Mouse (Mus musculus) CH12.LX (cell line): ENCODE measurements around the gene Egln1. TPM values are rescaled to one million over a fixed set of nuclear protein-coding genes. Genes with fewer than 3 reads are reported as not detected.

Experiments
- DNase-seq: peaks from one replicate; pipeline ENCODE4 v3.0.0-alpha.2; 2013; ENCODE audit errors: extremely low read depth
- H3K27ac ChIP-seq: 2 replicates; pipeline ENCODE4 v1.5.1; 2012; ENCODE audit warnings: low read depth, mild to moderate bottlenecking, control low read depth, moderate library complexity; ENCODE audit not compliant: insufficient read depth
- H3K27me3 ChIP-seq: replicated peaks from 2 replicates; pipeline ENCODE3; 2012; ENCODE audit warnings: inconsistent platforms
- H3K36me3 ChIP-seq, 2 experiments: replicated peaks in 1 of 2; 2 replicates each; pipeline versions ENCODE3 to v1.6.1; 2012; ENCODE audit warnings: inconsistent platforms in 1 of 2, low read length in 1 of 2, mild to moderate bottlenecking in 1 of 2, mixed read lengths in 1 of 2, moderate library complexity in 1 of 2; ENCODE audit not compliant: control insufficient read depth in 1 of 2, insufficient read depth in 1 of 2
- H3K4me1 ChIP-seq, 2 experiments: 2 replicates each; pipeline ENCODE4 v1.6.1; 2012; ENCODE audit warnings: inconsistent platforms in 1 of 2, moderate library complexity in 1 of 2; ENCODE audit not compliant: insufficient read depth in 2 of 2, control insufficient read depth in 1 of 2
- H3K4me2 ChIP-seq: 2 replicates; pipeline ENCODE4 v1.6.1; 2012; ENCODE audit warnings: low read depth, mild to moderate bottlenecking, control low read depth; ENCODE audit not compliant: poor library complexity, insufficient read depth, severe bottlenecking
- H3K4me3 ChIP-seq, 3 experiments: fragments of 150-350 bp in 1 of 3; sonication (generic) in 1 of 3; replicated peaks in 1 of 3; 2 replicates each; pipeline versions ENCODE3 to v1.5.1; 2011 to 2012; ENCODE audit warnings: low read depth in 2 of 3, low read length in 2 of 3, mild to moderate bottlenecking in 2 of 3, moderate library complexity in 2 of 3, control low read depth in 1 of 3, improper control_type of control experiment in 1 of 3, inconsistent platforms in 1 of 3, mixed read lengths in 1 of 3; ENCODE audit not compliant: poor library complexity in 1 of 3
- H3K79me2 ChIP-seq: replicated peaks from 2 replicates; pipeline ENCODE4 v1.6.1; 2012; ENCODE audit warnings: mild to moderate bottlenecking, moderate library complexity; ENCODE audit not compliant: control insufficient read depth, poor library complexity, insufficient read depth, severe bottlenecking; ENCODE audit errors: extremely low read depth
- H3K9ac ChIP-seq: 2 replicates; pipeline ENCODE4 v1.6.1; 2012; ENCODE audit warnings: low read depth, mild to moderate bottlenecking, control low read depth, moderate library complexity; ENCODE audit not compliant: insufficient read depth
- H3K9me3 ChIP-seq: replicated peaks from 2 replicates; pipeline ENCODE3; 2012; ENCODE audit warnings: low read length, inconsistent platforms, mixed read lengths
- CHD1 ChIP-seq: IDR thresholded peaks from 2 replicates; pipeline ENCODE4 v1.6.1; 2012; ENCODE audit warnings: low read depth, low read length, improper control_type of control experiment, inconsistent platforms
- CHD2 ChIP-seq: IDR thresholded peaks from 2 replicates; pipeline ENCODE4 v1.6.1; 2011; ENCODE audit warnings: low read length, improper control_type of control experiment
- CTCF ChIP-seq, 2 experiments: IDR thresholded peaks in 1 of 2; conservative IDR thresholded peaks in 1 of 2; 2 replicates each; pipeline ENCODE4 v1.5.1; 2011 to 2012; ENCODE audit warnings: low read depth in 2 of 2, low read length in 2 of 2, improper control_type of control experiment in 1 of 2, inconsistent platforms in 1 of 2, mild to moderate bottlenecking in 1 of 2, moderate library complexity in 1 of 2
- ELF1 ChIP-seq: IDR thresholded peaks from 2 replicates; pipeline ENCODE4 v1.6.1; 2014; ENCODE audit warnings: low read depth, mild to moderate bottlenecking, inconsistent platforms, low read length, improper control_type of control experiment
- IRF4 ChIP-seq: IDR thresholded peaks from 2 replicates; pipeline ENCODE4 v1.6.1; 2014; ENCODE audit warnings: low read depth, mild to moderate bottlenecking, inconsistent platforms, low read length, improper control_type of control experiment
- KAT2A ChIP-seq: IDR thresholded peaks from 2 replicates; pipeline ENCODE4 v1.6.1; 2012; ENCODE audit warnings: low read length, improper control_type of control experiment, inconsistent platforms; ENCODE audit not compliant: insufficient replicate concordance
- MAFK ChIP-seq: IDR thresholded peaks from 2 replicates; pipeline ENCODE4 v1.6.1; 2011; ENCODE audit warnings: low read length, improper control_type of control experiment; ENCODE audit not compliant: insufficient replicate concordance
- MAX ChIP-seq: IDR thresholded peaks from 2 replicates; pipeline ENCODE4 v1.6.1; 2011; ENCODE audit warnings: low read length, improper control_type of control experiment
- MAZ ChIP-seq: IDR thresholded peaks from 2 replicates; pipeline ENCODE4 v1.6.1; 2012; ENCODE audit warnings: low read depth, mild to moderate bottlenecking, inconsistent platforms, low read length, improper control_type of control experiment, moderate library complexity
- MEF2A ChIP-seq: IDR thresholded peaks from 2 replicates; pipeline ENCODE4 v1.6.1; 2014; ENCODE audit warnings: low read depth, mild to moderate bottlenecking, inconsistent platforms, low read length, improper control_type of control experiment, borderline replicate concordance
- MYC ChIP-seq: IDR thresholded peaks from 2 replicates; pipeline ENCODE4 v1.6.1; 2011; ENCODE audit warnings: low read depth, mild to moderate bottlenecking, improper control_type of control experiment, low read length
- NELFE ChIP-seq: IDR thresholded peaks from 2 replicates; pipeline ENCODE4 v1.6.1; 2011; ENCODE audit warnings: low read depth, low read length, improper control_type of control experiment
- NRF1 ChIP-seq: IDR thresholded peaks from 2 replicates; pipeline ENCODE4 v1.6.1; 2014; ENCODE audit warnings: low read depth, mild to moderate bottlenecking, inconsistent platforms, low read length, improper control_type of control experiment, moderate library complexity
- PAX5 ChIP-seq: IDR thresholded peaks from 2 replicates; pipeline ENCODE4 v1.6.1; 2012; ENCODE audit warnings: low read length, inconsistent platforms, mixed read lengths
- POLR2A ChIP-seq: IDR thresholded peaks from 2 replicates; pipeline ENCODE4 v1.6.1; 2011; ENCODE audit warnings: low read depth, mild to moderate bottlenecking, improper control_type of control experiment, low read length
- RCOR1 ChIP-seq: conservative IDR thresholded peaks from 2 replicates; pipeline ENCODE4 v1.6.1; 2012; ENCODE audit warnings: low read depth, mild to moderate bottlenecking, inconsistent platforms, low read length, improper control_type of control experiment
- TBP ChIP-seq: conservative IDR thresholded peaks from 2 replicates; pipeline ENCODE4 v1.6.1; 2011; ENCODE audit warnings: low read depth, low read length, improper control_type of control experiment
- USF1 ChIP-seq: IDR thresholded peaks from 2 replicates; pipeline ENCODE4 v1.6.1; 2014; ENCODE audit warnings: low read depth, mild to moderate bottlenecking, inconsistent platforms, low read length, improper control_type of control experiment
- USF2 ChIP-seq: conservative IDR thresholded peaks from 2 replicates; pipeline ENCODE4 v1.6.1; 2011; ENCODE audit warnings: low read depth, low read length, improper control_type of control experiment
- ZMIZ1 ChIP-seq: IDR thresholded peaks from 2 replicates; pipeline ENCODE4 v1.6.1; 2012; ENCODE audit warnings: low read depth, mild to moderate bottlenecking, inconsistent platforms, low read length, improper control_type of control experiment
- dilution Hi-C: fragments of 300-500 bp; cut with MboI; formaldehyde crosslinking; loops from 2 replicates; pipeline ENCODE4 v1.14.3; 2020; ENCODE audit warnings: low sequenced_read_pairs; ENCODE audit not compliant: extremely low pct_unique_long_range_greater_than_20kb, extremely low pct_ligation_motif_present
- in situ Hi-C: fragments of 300-500 bp; cut with MboI; formaldehyde crosslinking; loops from 3 replicates; pipeline ENCODE4 v1.14.3; 2019; ENCODE audit warnings: low sequenced_read_pairs, low pct_ligation_motif_present, low pct_unique_long_range_greater_than_20kb, mixed read lengths
- polyA plus RNA-seq: library from polyadenylated mRNA; unstranded; fragments of >175 nt; gene quantifications from 2 replicates; pipeline ENCODE4 v1.2.1, GENCODE M21; 2012; ENCODE audit warnings: low read depth; ENCODE audit not compliant: insufficient read length
- total RNA-seq, 2 experiments: library from RNA; depleted of rRNA; stranded (reverse); fragments of 300-350 nt in 1 of 2; fragments of >200 nt in 1 of 2; gene quantifications; 2 replicates each; pipeline ENCODE4 v1.2.3; 2012 to 2014

Egln1 gene
- total and polyA plus RNA-seq, 3 experiments = 19.0 to 34.7 (median 31.0) TPM

DNA sequence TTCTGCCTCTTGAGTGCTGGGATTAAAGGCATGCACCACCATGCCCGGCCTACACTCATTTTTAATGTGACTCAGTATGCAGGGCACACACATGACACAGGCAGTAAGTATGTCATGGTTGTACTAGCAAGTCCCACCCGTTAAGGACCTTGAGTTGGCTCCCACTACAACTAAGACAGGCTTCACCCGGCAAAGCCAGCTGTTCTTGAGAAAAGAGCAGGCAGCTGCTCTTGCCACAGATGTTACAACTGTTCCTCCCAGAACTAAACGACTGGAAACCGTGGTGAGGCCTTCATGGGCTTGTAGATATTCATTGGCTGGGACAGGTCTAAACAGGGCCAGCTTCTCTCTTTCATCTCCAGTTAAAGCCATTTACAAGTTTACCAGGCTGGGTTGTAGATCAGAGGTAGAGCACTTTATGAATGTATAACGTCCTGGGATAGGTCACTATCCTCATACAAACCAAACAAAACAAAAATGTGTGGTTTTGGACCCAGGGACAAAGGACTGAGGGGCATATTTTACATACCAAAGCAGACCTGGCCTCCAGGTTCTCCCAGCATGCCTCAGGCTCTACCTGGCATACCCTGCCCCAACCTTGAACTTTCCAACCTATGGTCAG, 21.3 kb upstream of the Egln1 start:
- no peak overlapping the region for H3K4me3 ChIP-seq
- no peak overlapping the region for H3K9ac ChIP-seq
- H3K36me3 ChIP-seq = no peaks in the 10 kb centered on the region
- no peak overlapping the region for H3K27ac ChIP-seq
- H3K27me3 ChIP-seq = peaks cover 19% of the 10 kb centered on the region
- no peaks in the 10 kb centered on the region for H3K79me2 ChIP-seq
- H3K9me3 ChIP-seq = peaks cover 28% of the 10 kb centered on the region
- in situ Hi-C loops = no loop called here
- H3K4me2 ChIP-seq = no peak overlapping the region
- no peak for TF ChIP-seq ELF1
- no peak for TF ChIP-seq NRF1
- TF ChIP-seq IRF4 = no peak
- TF ChIP-seq USF2 = no peak
- TF ChIP-seq MAFK = no peak
- TF ChIP-seq MYC = no peak
- peaks cover 0 to 3% of the 10 kb centered on the region in 2 experiments; a peak in 1 of 4 replicates for H3K4me1 ChIP-seq
- DNase-seq = no peak
- dilution Hi-C loops = no loop called here

DNA sequence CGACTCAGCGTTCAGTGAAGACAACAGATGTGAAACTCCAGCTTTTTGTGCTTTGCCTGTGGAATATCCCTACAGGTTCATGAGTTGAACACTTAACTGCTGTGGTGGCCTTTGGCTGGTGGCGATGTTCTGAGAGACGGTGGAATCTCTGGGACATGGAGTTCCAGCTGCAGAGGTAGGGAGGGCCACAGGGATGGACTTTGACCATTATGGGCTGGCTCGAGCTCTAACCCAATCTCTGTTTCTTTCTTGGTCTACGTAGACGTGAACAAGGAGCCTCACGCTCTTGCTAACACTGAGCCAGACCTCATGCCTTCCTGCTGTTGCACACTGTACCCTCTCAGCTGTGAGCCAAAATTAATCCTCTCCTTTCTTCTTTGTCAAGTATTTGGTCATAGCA, 15.8 kb upstream of the Egln1 start:
- DNase-seq = no peak
- Histone ChIP-seq H3K79me2 (no peaks in the 10 kb centered on the region), H3K4me3 (no peak overlapping the region), H3K36me3 (no peaks in the 10 kb centered on the region), H3K4me2 (no peak overlapping the region), H3K27ac (no peak overlapping the region), H3K9ac (no peak overlapping the region), H3K4me1 (no peaks in the 10 kb centered on the region), H3K9me3 (peaks cover 25% of the 10 kb centered on the region), H3K27me3 (peaks cover 9% of the 10 kb centered on the region)
- in situ Hi-C loops (no loop called here), dilution Hi-C loops (no loop called here)
- TF ChIP-seq POLR2A = no peak
- no peak for TF ChIP-seq MEF2A
- TF ChIP-seq NRF1 = no peak
- no peak for TF ChIP-seq CTCF (conservative IDR thresholded peaks at IDR 0.05 in 1 of 2, IDR thresholded peaks at IDR 0.05 in 1 of 2; ENCODE audit: low read depth in 2 of 2, low read length in 2 of 2)
- TF ChIP-seq MAX = no peak
- no peak for TF ChIP-seq MAZ
- no peak for TF ChIP-seq CHD1
- no peak for TF ChIP-seq USF1
- no peak for TF ChIP-seq ELF1

DNA sequence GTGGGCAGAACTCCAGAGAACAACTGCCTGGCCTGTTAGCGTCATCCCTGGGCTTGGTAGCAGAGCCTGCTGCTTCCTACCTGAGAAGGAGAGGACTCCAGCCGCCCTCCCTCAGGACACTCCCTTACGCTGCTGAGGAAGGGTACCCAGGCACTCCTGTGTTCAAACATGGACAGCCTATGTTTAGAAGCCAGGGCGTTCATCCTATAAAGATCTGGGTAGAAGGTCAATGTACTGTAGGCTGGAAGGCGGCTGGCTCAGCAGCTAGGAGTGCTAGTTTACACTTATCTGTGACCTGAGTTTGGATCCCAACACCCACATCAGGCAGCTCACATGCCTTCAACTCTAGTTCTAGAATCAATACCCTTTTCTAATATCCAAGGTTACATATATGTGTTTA, 14.1 kb upstream of the Egln1 start:
- dilution Hi-C loops = no loop called here
- H3K9ac ChIP-seq = no peak overlapping the region
- in situ Hi-C loops = no loop called here
- H3K4me1 ChIP-seq = no peaks in the 10 kb centered on the region
- no peaks in the 10 kb centered on the region for H3K79me2 ChIP-seq
- peaks cover 3% of the 10 kb centered on the region for H3K27me3 ChIP-seq
- H3K4me2 ChIP-seq = no peak overlapping the region
- DNase-seq = no peak
- H3K27ac ChIP-seq = no peak overlapping the region
- peaks cover 19% of the 10 kb centered on the region for H3K9me3 ChIP-seq
- H3K4me3 ChIP-seq = no peak overlapping the region
- TF ChIP-seq PAX5 = no peak
- TF ChIP-seq ELF1 = no peak
- no peak for TF ChIP-seq MAFK
- no peak for TF ChIP-seq TBP
- no peak for TF ChIP-seq MAX
- TF ChIP-seq KAT2A = no peak
- TF ChIP-seq CHD1 = no peak
- TF ChIP-seq RCOR1 = no peak
- no peak for TF ChIP-seq ZMIZ1
- no peak for TF ChIP-seq CHD2
- TF ChIP-seq POLR2A = no peak
- TF ChIP-seq NELFE = no peak
- no peak for TF ChIP-seq NRF1
- TF ChIP-seq IRF4 = no peak
- TF ChIP-seq, all 38 proteins: peak for 0
- H3K36me3 ChIP-seq = no peaks in the 10 kb centered on the region
